Mouse (Mus musculus) liver, embryonic 11.5 days (tissue): ENCODE measurements around the gene Ccdc85a. TPM values are rescaled to one million over a fixed set of nuclear protein-coding genes. Genes with fewer than 3 reads are reported as not detected.
"Not testable (repeated sequence)": the region's sequence is repeated elsewhere in the genome, so short reads cannot be mapped to it uniquely, and the experiment has no call there.

Experiments used
- ATAC-seq: fragments of 200-750 bp; cut with Nextera tagmentation; replicated peaks from 2 replicates; pipeline ENCODE4 v1.8.0; 2017; ENCODE audit warnings: moderate number of reproducible peaks, mild to moderate bottlenecking, moderate TSS enrichment, moderate library complexity; ENCODE audit not compliant: low FRiP score
- DNase-seq: peaks from one replicate; pipeline ENCODE4 v3.0.0-alpha.2; 2017; ENCODE audit warnings: low spot score
- H3K27ac ChIP-seq: fragments of 300-500 bp; sonication (generic); 2 replicates; pipeline ENCODE4 v1.5.1; 2014; ENCODE audit warnings: mild to moderate bottlenecking, low read depth, low read length, control low read depth
- H3K27me3 ChIP-seq: fragments of 300-500 bp; sonication (generic); replicated peaks from 2 replicates; pipeline ENCODE4 v1.6.1; 2014; ENCODE audit warnings: low read length, mixed read lengths; ENCODE audit not compliant: control insufficient read depth, insufficient read depth
- H3K36me3 ChIP-seq: fragments of 300-500 bp; sonication (generic); 2 replicates; pipeline ENCODE4 v1.6.1; 2014; ENCODE audit warnings: mild to moderate bottlenecking, low read length, moderate library complexity, mixed read lengths; ENCODE audit not compliant: control insufficient read depth, insufficient read depth
- H3K4me1 ChIP-seq: fragments of 300-500 bp; sonication (generic); replicated peaks from 2 replicates; pipeline ENCODE4 v1.6.1; 2014; ENCODE audit warnings: low read length, mixed read lengths; ENCODE audit not compliant: control insufficient read depth, insufficient read depth
- H3K4me2 ChIP-seq: fragments of 300-500 bp; sonication (generic); 2 replicates; pipeline ENCODE4 v1.6.1; 2014; ENCODE audit warnings: mild to moderate bottlenecking, control low read depth, moderate library complexity
- H3K4me3 ChIP-seq: fragments of 300-500 bp; sonication (generic); 2 replicates; pipeline ENCODE4 v1.5.1; 2014; ENCODE audit warnings: low read depth, low read length, control low read depth
- H3K9ac ChIP-seq: fragments of 300-500 bp; sonication (generic); 2 replicates; pipeline ENCODE4 v1.6.1; 2014; ENCODE audit warnings: low read depth, low read length, control low read depth
- H3K9me3 ChIP-seq: fragments of 300-500 bp; sonication (generic); 2 replicates; pipeline ENCODE4 v1.6.1; 2016; ENCODE audit warnings: low read length, inconsistent platforms, mixed read lengths; ENCODE audit not compliant: control insufficient read depth
- WGBS: fragments of 180-500 bp; shearing (Covaris S2); extraction: QIAGEN DNeasy Blood & Tissue Kit; methylation state at CpG from one replicate; pipeline ENCODE4 v1.1.7; 2014; 5-methylcytosine and 5-hydroxymethylcytosine counted together
- polyA plus RNA-seq: library from polyadenylated mRNA; unstranded; fragments of >200 nt; fragmentation: Nextera tagmentation; extraction: Ambion mirVana; gene quantifications from 2 replicates; pipeline ENCODE4 v1.2.1, GENCODE M21; 2014

Gene Ccdc85a
- polyA plus RNA-seq, 1 experiment from 2014 or later, result 0.47 TPM

DNA sequence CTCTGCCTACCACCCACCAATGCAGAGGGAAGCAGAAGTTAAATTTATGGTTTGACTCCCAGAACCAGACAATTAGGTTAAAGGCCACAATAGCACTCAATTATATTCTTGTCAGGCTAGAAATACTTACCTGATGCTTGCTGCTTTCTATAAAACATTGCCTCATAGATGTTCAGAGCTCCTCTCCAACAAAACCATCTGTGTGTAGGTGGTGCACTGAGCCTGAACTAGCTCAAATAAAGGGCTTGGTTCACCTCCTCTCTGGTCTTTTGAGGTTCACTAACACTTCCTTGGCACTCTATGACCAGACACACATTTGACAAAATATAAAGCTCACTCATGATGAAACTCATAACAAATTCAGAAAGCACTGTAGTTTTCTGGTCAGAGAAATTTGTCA is 208.2 kb downstream of the Ccdc85a start:
- no peaks in the 10 kb centered on the region for H3K27me3 ChIP-seq
- DNase-seq (no peak), ATAC-seq (no peak)
- H3K4me3 ChIP-seq, result no peak overlapping the region
- no peaks in the 10 kb centered on the region for H3K9me3 ChIP-seq
- no peak overlapping the region for H3K9ac ChIP-seq
- no peak overlapping the region for H3K4me2 ChIP-seq
- no peaks in the 10 kb centered on the region for H3K4me1 ChIP-seq
- no peaks in the 10 kb centered on the region for H3K36me3 ChIP-seq
- no peak overlapping the region for H3K27ac ChIP-seq

DNA sequence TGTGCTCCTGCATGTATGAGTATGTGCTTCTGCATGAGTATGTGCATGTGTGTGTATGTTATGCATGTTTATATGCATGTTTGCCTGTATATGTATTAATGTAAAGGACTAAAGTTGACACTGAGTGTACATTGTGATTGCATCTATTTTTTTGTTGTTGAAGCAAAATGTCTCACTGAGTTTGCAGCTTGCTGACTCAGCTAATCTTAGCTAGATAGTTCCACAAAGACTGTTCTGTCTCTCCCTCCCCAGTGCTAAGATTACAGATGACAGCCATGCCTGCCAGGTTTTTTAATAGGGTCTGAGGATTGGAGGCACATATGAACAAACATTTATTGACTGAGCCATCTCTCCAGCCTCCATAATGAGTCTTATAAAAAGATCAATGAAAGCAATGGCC is 209.5 kb downstream of the Ccdc85a start:
- ATAC-seq (no peak), DNase-seq (no peak)
- H3K9ac ChIP-seq, result no peak overlapping the region
- H3K9me3 ChIP-seq, result no peaks in the 10 kb centered on the region
- no peaks in the 10 kb centered on the region for H3K4me1 ChIP-seq
- H3K4me2 ChIP-seq, result no peak overlapping the region
- H3K27ac ChIP-seq, result no peak overlapping the region
- H3K4me3 ChIP-seq, result no peak overlapping the region
- H3K36me3 ChIP-seq, result no peaks in the 10 kb centered on the region
- no peaks in the 10 kb centered on the region for H3K27me3 ChIP-seq

DNA sequence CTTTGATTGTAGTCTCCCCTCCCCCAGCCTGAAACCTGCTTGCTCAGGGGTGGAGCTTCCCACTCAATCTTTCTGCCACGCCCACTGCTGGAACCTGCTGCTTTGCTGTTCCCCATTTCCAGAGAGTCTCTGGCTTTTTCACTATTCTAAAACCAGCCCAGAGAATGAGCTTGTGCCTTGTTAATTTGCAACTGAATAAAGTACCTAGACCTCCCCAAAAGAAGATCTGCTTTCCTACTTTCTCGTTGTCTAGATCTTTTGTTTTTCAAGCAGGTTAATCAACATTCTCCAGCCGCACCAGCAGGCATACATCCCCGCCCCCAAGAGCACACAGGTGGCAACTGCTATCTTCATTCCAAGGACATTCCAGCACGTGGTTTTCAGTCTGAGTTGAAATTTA is 212.7 kb downstream of the Ccdc85a start:
- not testable (repeated sequence) for DNase-seq, H3K36me3 ChIP-seq, H3K9me3 ChIP-seq, H3K27me3 ChIP-seq, H3K4me2 ChIP-seq, H3K27ac ChIP-seq, H3K4me1 ChIP-seq, H3K4me3 ChIP-seq, H3K9ac ChIP-seq, ATAC-seq
- WGBS, result 62% methylated on average over 5 of the region's 5 CpGs

DNA sequence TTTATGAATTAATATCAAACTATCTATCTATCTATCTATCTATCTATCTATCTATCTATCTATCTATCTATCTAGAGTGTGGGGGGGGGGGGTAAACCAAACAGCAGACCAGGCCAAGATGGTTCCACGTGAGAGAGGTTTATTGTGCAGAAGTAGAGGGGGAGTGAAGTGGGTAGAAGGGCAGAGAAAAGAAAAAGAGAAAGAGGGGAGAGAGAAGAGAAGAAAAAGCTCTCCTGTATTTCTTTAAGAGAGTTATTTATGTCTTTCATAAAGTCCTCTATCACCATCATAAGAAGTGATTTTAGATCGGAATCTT is 218.2 kb downstream of the Ccdc85a start:
- H3K27ac ChIP-seq, result no peak overlapping the region
- H3K36me3 ChIP-seq, result no peaks in the 10 kb centered on the region
- H3K4me1 ChIP-seq, result no peaks in the 10 kb centered on the region
- no peak for DNase-seq
- WGBS, result 66% methylated on average over 2 of the region's 2 CpGs
- peak overlapping the region; percentile 25; the same call in 1 of the 2 replicates for H3K4me3 ChIP-seq
- no peaks in the 10 kb centered on the region for H3K27me3 ChIP-seq
- H3K9me3 ChIP-seq, result no peaks in the 10 kb centered on the region
- H3K4me2 ChIP-seq, result peak overlapping the region; percentile 61
- H3K9ac ChIP-seq, result no peak overlapping the region
- ATAC-seq, result no peak

DNA sequence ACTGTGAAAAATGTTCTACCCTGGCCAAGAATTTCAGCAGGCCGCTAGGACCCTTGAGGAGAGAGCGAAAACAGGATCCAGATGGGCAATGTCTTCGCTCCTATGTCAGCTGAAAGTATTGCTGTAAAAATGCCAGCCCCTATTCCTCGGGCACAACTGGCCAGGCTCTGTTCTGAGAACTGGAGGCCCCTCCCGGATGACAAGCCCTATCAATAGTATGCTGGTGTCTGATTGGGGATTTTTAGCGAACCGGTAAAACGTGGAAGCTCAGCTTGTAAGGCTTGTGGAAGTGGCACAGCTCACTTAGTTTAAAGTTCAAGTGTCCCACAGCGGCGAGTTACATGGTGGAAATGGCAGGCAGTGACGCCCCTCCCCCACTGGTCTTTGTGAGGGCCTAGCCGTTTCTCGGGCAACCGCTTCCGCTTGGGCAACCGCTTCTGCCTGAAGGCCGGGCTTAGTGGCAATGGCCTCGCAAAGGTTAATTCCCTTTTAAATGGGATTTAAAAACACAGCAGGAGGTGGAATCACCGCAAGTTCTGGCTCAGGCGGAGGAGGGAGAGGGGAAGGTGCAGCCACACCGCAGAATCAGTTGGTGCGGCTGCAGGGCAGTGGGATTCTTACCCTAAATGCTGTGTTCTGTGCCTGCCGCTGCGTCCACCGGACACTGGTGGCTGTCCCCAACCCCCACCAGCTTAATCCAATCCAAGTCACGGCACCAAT is 218.8 kb downstream of the Ccdc85a start:
- no peaks in the 10 kb centered on the region for H3K9me3 ChIP-seq
- peak overlapping the region; percentile 25 for H3K4me3 ChIP-seq
- H3K27ac ChIP-seq, result no peak overlapping the region
- H3K36me3 ChIP-seq, result no peaks in the 10 kb centered on the region
- 9% methylated on average over 26 of the region's 26 CpGs for WGBS
- ATAC-seq, result peak; percentile 81
- no peaks in the 10 kb centered on the region for H3K27me3 ChIP-seq
- H3K4me1 ChIP-seq, result no peaks in the 10 kb centered on the region
- DNase-seq, result peak; percentile 79
- 0 out of 2 replicates have a peak overlapping the region, but pooled peaks have one; percentile 48 for H3K9ac ChIP-seq
- H3K4me2 ChIP-seq, result peak overlapping the region; percentile 61

DNA sequence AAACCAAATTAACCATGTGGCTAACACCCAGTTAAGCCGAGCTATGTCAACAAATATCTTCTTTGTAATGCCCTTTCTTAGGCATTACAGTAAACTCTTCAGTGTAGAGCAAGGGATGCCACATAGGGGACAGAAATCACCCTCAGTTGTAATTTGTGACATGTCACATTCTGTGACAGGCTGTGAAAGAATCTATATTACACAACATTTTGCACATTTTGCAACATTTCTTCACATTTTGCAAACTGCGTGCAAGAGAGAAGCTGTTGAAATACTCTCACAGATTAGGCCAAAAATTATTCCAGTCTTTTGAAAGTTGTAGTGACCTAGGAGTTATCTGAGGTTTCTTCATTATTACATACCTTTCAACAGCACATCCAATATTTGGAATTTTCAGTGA is 240.7 kb downstream of the Ccdc85a start:
- Histone ChIP-seq H3K4me2 (no peak overlapping the region), H3K27ac (no peak overlapping the region), H3K36me3 (no peaks in the 10 kb centered on the region), H3K4me3 (no peak overlapping the region), H3K4me1 (no peaks in the 10 kb centered on the region), H3K27me3 (no peaks in the 10 kb centered on the region), H3K9ac (no peak overlapping the region), H3K9me3 (no peaks in the 10 kb centered on the region)
- ATAC-seq (no peak), DNase-seq (no peak)
- 82% methylated on average over 2 of the region's 2 CpGs for WGBS

DNA sequence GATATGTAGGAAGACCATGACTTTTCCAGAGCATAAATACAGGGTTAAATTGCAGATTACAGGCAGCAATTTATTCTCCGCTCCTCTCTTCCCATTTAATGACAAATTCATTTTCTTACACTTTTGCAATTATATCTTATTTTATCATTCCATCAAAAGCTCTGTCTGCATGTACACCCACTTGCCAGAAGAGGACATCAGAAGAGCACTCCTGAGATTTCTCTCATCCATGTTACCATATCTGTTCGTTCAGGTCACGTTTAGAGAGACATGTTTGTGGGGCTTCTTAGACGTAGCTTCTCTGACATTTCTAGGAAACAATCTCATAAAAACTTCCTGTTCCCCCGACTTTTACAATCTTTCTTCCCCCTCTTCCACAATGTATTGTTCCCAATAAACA is 242.2 kb downstream of the Ccdc85a start:
- H3K4me3 ChIP-seq, result no peak overlapping the region
- DNase-seq (no peak), ATAC-seq (no peak)
- no peak overlapping the region for H3K4me2 ChIP-seq
- no peak overlapping the region for H3K27ac ChIP-seq
- no peaks in the 10 kb centered on the region for H3K36me3 ChIP-seq
- no peaks in the 10 kb centered on the region for H3K9me3 ChIP-seq
- H3K4me1 ChIP-seq, result no peaks in the 10 kb centered on the region
- 63% methylated on average over 5 of the region's 5 CpGs for WGBS
- H3K9ac ChIP-seq, result no peak overlapping the region
- H3K27me3 ChIP-seq, result no peaks in the 10 kb centered on the region

DNA sequence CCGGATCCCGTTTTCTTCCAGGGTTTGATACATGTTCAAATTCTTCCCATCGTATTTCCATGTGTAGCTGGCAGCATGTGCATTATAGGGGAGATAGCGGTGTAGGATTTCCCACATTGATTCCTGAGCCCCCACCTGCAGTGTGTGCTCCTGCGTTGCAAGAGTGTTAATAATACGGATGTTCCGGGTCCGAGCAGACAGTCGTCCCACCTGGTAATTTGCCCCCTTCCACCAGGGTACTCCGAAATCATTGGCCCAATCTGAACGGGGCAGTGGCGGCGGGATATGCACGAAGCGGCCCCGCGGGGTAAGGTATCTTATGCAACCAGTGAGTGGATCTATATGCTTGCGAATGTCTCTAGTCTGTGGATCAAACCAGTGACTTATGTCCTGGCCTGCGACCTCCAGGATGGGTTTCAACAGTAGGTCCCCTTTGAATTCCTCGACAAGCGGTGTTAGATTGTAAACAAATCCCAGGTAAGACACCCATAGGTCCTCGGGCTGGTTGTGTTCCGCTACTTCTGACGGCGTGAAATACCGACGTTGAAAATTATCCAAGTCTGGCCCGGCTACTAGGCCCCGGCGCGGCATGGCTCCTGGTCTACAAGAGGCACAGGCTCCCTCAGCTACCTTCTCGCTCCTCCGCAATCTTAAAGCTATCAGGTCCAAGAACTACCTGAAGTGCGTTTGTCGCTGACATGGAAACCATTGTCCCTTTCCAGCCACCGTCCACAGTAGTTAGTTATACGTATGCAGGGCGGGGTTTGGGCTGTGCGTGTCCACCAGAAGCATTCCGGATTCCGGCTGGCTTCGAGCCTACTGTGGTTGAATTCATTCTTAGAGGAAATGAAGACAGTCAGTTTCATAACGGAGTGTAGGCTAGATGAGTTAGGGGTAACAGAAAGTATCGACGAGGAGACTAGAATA is 244.6 kb downstream of the Ccdc85a start, which contains the start of gene Gm6685:
Gene Gm6685 (minus strand): TSS at position 644 of the 927 bp plus-strand sequence.
- not testable (repeated sequence) for H3K36me3 ChIP-seq, DNase-seq, H3K27ac ChIP-seq, H3K9ac ChIP-seq, H3K9me3 ChIP-seq, H3K27me3 ChIP-seq, ATAC-seq, H3K4me1 ChIP-seq, H3K4me2 ChIP-seq, H3K4me3 ChIP-seq
- 90% methylated on average over 44 of the region's 45 CpGs for WGBS
